Mouse (Mus musculus) G1E (cell line): ENCODE results near the gene Gm42906. TPM values are rescaled to one million over a fixed set of nuclear protein-coding genes. Genes with fewer than 3 reads are reported as not detected.

Experiments used
- ATAC-seq: 2 replicates; pipeline ENCODE4 v1.8.0; 2016; ENCODE audit warnings: mild to moderate bottlenecking; ENCODE audit not compliant: insufficient number of reproducible peaks, poor library complexity, low FRiP score, severe bottlenecking; ENCODE audit errors: extremely low read depth
- DNase-seq: peaks from one replicate; pipeline ENCODE4 v3.0.0; 2012; ENCODE audit warnings: low spot score
- H3K27me3 ChIP-seq: 2 replicates; pipeline ENCODE4 v1.6.1; 2012; ENCODE audit warnings: mild to moderate bottlenecking, low read length, inconsistent platforms; ENCODE audit not compliant: insufficient read depth
- H3K36me3 ChIP-seq: replicated peaks from 2 replicates; pipeline ENCODE3; 2012; ENCODE audit warnings: mild to moderate bottlenecking, inconsistent platforms
- H3K4me1 ChIP-seq: 2 replicates; pipeline ENCODE4 v1.6.1; 2012; ENCODE audit warnings: low read depth, low read length, inconsistent platforms, mixed read lengths; ENCODE audit not compliant: insufficient read depth
- H3K4me3 ChIP-seq: 2 replicates; pipeline ENCODE4 v1.5.1; 2012; ENCODE audit warnings: low read depth, mild to moderate bottlenecking, inconsistent platforms, low read length, moderate library complexity, mixed read lengths
- H3K9me3 ChIP-seq: replicated peaks from 2 replicates; pipeline ENCODE4 v1.6.1; 2012; ENCODE audit warnings: inconsistent platforms
- CTCF ChIP-seq: IDR thresholded peaks from 2 replicates; pipeline ENCODE4 v1.5.1; 2012; ENCODE audit warnings: low read depth, low read length, inconsistent platforms, mixed read lengths
- GATA1 ChIP-seq: IDR thresholded peaks from 2 replicates; pipeline ENCODE4 v1.6.1; 2012; ENCODE audit warnings: borderline replicate concordance, low read length, inconsistent platforms, mixed read lengths
- GATA2 ChIP-seq: IDR thresholded peaks from 2 replicates; pipeline ENCODE4 v1.6.1; 2012; ENCODE audit warnings: low read depth, low read length, inconsistent platforms, borderline replicate concordance
- POLR2AphosphoS5 ChIP-seq: IDR thresholded peaks from 2 replicates; pipeline ENCODE4 v1.6.1; 2012; ENCODE audit warnings: low read depth, low read length, inconsistent platforms; ENCODE audit not compliant: insufficient replicate concordance
- TAL1 ChIP-seq: conservative IDR thresholded peaks from 2 replicates; pipeline ENCODE4 v1.6.1; 2012; ENCODE audit warnings: low read depth, low read length, inconsistent platforms, mixed read lengths
- polyA plus RNA-seq: library from polyadenylated mRNA; stranded (reverse); fragments of >175 nt; gene quantifications from 2 replicates; pipeline ENCODE4 v1.2.3, GENCODE M21; 2012
- total RNA-seq, 2 experiments: library from RNA; stranded (forward) in 1 of 2; stranded (reverse) in 1 of 2; fragments of 200-1000 nt in 1 of 2; fragments of >200 nt in 1 of 2; fragmentation: Nextera tagmentation in 1 of 2; gene quantifications; 2 replicates each; pipeline ENCODE4 v1.2.3; 2014 to 2017

Gene Gm42906
- total RNA-seq (2014; fragmentation: Nextera tagmentation), result not detected in 2 replicates
- total RNA-seq (2017), result not detected in 2 replicates
- polyA plus RNA-seq, result not detected in 2 replicates

DNA sequence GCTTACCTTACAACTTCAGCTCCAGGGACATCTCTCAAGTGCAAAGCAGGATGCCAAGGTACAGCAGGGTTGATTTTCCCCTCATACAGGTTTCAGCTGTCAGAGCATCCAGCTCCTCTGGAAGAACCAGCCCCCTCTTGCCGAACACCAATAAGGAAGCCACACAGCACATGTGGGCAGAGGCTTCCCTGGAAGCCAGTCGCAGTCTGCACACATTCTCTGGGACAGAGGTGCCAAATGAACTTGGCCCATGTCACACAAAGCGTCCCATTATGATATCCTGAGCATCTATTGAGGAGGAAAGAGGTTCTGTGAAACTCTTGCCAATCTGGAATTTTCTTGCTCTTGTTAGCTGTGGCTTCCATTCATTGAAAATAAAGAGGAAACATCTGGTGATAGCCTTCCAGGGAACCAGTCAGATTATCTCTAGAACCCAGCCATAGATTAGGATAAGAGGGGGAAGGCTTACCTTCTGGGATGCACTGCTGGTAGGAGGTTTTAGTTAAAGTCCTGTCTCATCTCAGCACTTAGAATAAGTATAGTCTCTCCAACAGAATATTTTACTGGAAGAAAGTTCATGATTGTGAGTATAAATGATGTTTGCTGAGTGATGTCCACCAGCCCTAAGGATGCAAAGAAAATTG, at the start of gene Gm42906:
Gm42906 (minus strand) TSS at position 51 of the 644 bp plus-strand sequence.
- H3K4me1 ChIP-seq, result no peaks in the 10 kb centered on the region
- H3K36me3 ChIP-seq, result no peaks in the 10 kb centered on the region
- TF ChIP-seq GATA1 (no peak), CTCF (no peak), POLR2AphosphoS5 (no peak), TAL1 (no peak), GATA2 (no peak)
- no peaks in the 10 kb centered on the region for H3K9me3 ChIP-seq
- DNase-seq, result no peak
- no peaks in the 10 kb centered on the region for H3K27me3 ChIP-seq
- ATAC-seq, result no peak
- no peak within 1 kb of the TSS for H3K4me3 ChIP-seq

DNA sequence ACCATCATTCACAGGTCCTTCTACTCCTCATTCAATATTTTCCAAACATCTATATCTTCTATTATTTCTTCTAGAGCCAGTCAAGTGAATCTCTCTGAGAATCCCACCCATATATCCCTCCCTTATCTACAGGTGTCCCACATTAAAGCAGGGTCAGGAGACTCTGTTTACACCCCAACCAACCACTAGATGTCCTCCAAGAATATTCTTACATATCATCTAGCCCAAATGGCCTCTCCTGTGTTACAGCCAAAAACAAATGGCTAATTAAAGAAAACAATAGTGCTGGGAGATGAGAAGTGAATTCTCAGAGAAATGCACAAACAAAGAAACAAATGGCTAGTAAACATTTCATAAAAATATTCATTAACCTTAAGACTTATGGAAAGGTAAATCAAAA, 17.7 kb upstream of the Gm42906 start:
- DNase-seq (no peak), ATAC-seq (peak; percentile 54; the same call in 1 of the 2 replicates)
- TF ChIP-seq CTCF, result no peak
- no peak for TF ChIP-seq GATA2
- TF ChIP-seq GATA1, result no peak
- no peak for TF ChIP-seq POLR2AphosphoS5
- no peak for TF ChIP-seq TAL1

DNA sequence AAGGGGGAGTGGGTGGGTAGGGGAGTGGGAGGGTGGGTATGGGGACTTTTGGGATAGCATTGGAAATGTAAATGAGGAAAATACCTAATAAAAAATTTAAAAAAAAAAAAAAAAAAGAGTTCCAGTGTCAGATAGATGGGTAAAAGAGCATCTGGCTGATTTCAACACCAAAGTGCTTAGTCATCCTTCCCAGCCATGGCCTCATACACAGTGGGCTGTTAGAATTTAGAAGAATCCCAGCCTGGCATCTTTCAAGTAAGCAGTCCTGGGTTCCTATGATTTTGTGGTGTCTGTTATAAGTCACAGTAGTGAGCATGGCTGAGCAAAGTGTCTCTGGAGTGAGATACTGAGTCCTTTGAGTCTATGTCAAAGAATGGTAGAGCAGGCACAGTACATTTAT, 7.1 kb upstream of the Gm42906 start:
- no peak for ATAC-seq

More for the DNA sequence above, 17.7 kb upstream of the Gm42906 start:
- Histone ChIP-seq H3K4me1 (no peaks in the 10 kb centered on the region), H3K9me3 (no peaks in the 10 kb centered on the region), H3K4me3 (no peak overlapping the region), H3K27me3 (no peaks in the 10 kb centered on the region), H3K36me3 (no peaks in the 10 kb centered on the region)

DNA sequence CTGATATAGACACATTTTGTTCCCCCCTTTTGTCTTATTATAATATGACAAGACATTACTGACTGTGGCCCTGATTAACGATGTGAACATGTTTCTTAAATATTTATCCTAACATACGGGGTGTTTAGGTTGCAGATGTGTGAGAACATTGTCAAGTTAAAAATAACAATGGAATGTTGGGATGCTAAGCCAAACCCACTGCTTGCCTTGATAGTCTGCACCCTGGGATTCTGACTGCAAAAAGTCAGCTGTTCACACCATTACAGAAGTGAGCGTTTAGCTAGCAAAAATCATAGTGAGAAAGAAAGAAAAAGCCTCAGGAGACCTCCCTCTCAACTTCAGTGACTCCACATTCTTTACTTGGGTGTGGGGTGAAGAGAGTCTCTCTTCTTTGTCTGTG, 1.5 kb downstream of the Gm42906 start:
- H3K36me3 ChIP-seq, result no peaks in the 10 kb centered on the region
- H3K4me1 ChIP-seq, result no peaks in the 10 kb centered on the region
- H3K4me3 ChIP-seq, result no peak overlapping the region
- H3K27me3 ChIP-seq, result no peaks in the 10 kb centered on the region
- no peak for TF ChIP-seq TAL1
- TF ChIP-seq GATA1, result no peak
- no peak for TF ChIP-seq CTCF
- TF ChIP-seq GATA2, result no peak
- TF ChIP-seq POLR2AphosphoS5, result no peak
- no peaks in the 10 kb centered on the region for H3K9me3 ChIP-seq
- ATAC-seq, result no peak
- no peak for DNase-seq

More for the DNA sequence above, 7.1 kb upstream of the Gm42906 start:
- no peaks in the 10 kb centered on the region for H3K9me3 ChIP-seq
- DNase-seq, result no peak
- no peaks in the 10 kb centered on the region for H3K4me1 ChIP-seq
- H3K36me3 ChIP-seq, result no peaks in the 10 kb centered on the region
- TF ChIP-seq GATA2 (no peak), GATA1 (no peak)
- H3K4me3 ChIP-seq, result no peak overlapping the region
- H3K27me3 ChIP-seq, result no peaks in the 10 kb centered on the region

DNA sequence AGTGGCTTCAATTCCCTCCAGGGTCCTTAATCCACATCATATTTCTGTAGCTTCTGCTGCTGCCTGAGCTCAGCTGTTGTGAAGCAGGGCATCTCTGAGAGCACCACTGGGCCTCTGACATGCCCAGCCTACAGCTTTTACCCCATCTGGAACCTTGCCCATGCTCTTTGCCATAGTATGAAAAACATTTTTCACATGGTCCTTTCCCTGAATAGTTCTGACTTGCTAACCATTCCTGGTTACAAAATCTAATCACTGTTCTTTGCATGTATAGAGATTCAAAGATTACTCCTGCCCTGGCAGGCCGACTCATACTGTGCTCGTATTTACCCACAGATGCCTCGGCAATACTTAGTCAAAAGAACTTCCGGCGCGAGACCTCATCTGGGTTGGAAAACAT, 5.3 kb downstream of the Gm42906 start:
- no peaks in the 10 kb centered on the region for H3K9me3 ChIP-seq
- TF ChIP-seq GATA2, result no peak
- TF ChIP-seq POLR2AphosphoS5, result no peak
- no peak for TF ChIP-seq TAL1
- no peak for TF ChIP-seq GATA1
- no peak for TF ChIP-seq CTCF
- ATAC-seq, result no peak
- H3K4me3 ChIP-seq, result no peak overlapping the region
- no peaks in the 10 kb centered on the region for H3K36me3 ChIP-seq
- no peaks in the 10 kb centered on the region for H3K27me3 ChIP-seq
- DNase-seq, result no peak
- peaks cover 4% of the 10 kb centered on the region; the same call in 1 of the 2 replicates for H3K4me1 ChIP-seq

DNA sequence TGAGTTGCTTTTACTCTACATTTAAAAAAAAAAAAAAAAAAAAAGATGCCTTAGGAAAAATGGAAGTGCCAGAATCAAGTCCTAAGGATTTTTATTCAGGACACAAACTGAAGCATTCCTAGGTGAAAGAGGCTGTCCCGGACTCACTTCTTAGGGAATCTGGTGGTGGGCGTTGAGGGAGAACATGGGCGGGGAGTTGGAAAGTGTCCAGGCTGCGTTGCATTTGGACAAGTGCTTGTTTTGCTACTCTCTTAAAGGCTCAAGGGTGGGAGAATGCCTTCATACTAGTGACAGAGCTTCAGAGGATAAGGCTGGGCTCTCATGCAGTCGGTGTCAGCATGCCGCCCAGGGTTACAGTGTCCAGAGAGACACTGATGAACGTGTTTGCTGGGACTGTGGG, 6.1 kb downstream of the Gm42906 start:
- Histone ChIP-seq H3K4me3 (no peak overlapping the region), H3K27me3 (no peaks in the 10 kb centered on the region), H3K9me3 (no peaks in the 10 kb centered on the region), H3K4me1 (peaks cover 8% of the 10 kb centered on the region; the same call in 1 of the 2 replicates), H3K36me3 (no peaks in the 10 kb centered on the region)
- no peak for TF ChIP-seq GATA1
- TF ChIP-seq GATA2, result no peak
- TF ChIP-seq CTCF, result no peak
- TF ChIP-seq POLR2AphosphoS5, result no peak
- no peak for TF ChIP-seq TAL1
- DNase-seq (no peak), ATAC-seq (no peak)
